Comparison of ENCODE assay signal across 20 mouse cellular contexts in the genomic region with DNA sequence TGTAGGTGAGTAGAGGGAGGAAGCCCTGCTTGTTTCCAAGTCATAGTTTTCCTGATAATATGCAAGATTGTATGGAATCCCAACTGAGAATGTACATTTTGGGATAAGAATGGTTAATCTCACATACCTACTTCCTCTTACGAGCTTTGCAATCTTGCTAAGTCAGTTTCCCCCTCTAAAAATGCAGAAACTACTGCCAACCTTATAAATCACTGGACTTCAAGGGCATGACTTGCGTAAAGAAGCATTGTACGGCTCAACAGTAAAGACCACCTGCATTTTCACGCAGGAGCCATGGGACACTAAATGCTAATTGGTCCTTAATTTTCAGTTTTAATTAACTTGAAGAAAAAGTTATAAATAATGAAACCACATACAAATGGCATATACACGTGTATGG.
DNase-seq lines count a peak whose midpoint lies in the region; ATAC-seq lines count a peak whose summit lies in the region.
"Had no signal": no experiment of that assay in that cellular context is flagged by ENCODE, and none has a peak within 500 bp of the region (broad histone marks: within the 10 kb centered on the region; RNA-seq: fewer than 3 reads in every experiment).

No protein-coding gene starts in this region.

- DNase-seq in lung, adult 18-20 months, result no peak
- no peak for DNase-seq in T-cell, adult 2 months (ENCODE audit: low spot score)
- no peak for DNase-seq in heart, postnatal 4 days
- DNase-seq: adrenal gland, adult 2 months; adrenal gland, adult 8-10 months; adrenal gland, postnatal 10 days; adrenal gland, postnatal 14 days; adrenal gland, postnatal 25 days; adrenal gland, postnatal 36 days; B cell, adult 2 months; cerebellum, adult 11 months; cerebellum, adult 11-12 months; cerebellum, adult 18-20 months; cerebellum, adult 2 months had no signal

- ATAC-seq in common myeloid progenitor, adult 5-6 weeks (replicated peaks; ENCODE audit: low read depth, poor library complexity, severe bottlenecking), result peak; percentile 62
- peak; percentile 94 for ATAC-seq in hematopoietic stem cell, adult 5-6 weeks (replicated peaks in 1 of 2; ENCODE audit: insufficient read depth in 1 of 2, low FRiP score in 2 of 2, low TSS enrichment in 1 of 2, low read depth in 1 of 2, poor library complexity in 2 of 2, severe bottlenecking in 2 of 2)
- peak; percentile 57; the same call in 1 of the 2 replicates for ATAC-seq in megakaryocyte progenitor cell, adult 5-6 weeks (replicated peaks; ENCODE audit: poor library complexity)
- ATAC-seq: activated CD4-positive, CD25-positive, alpha-beta regulatory T cell, adult 4 months; CD4-positive, CD25-positive, alpha-beta regulatory T cell, adult 4 months; Patski had no signal
